Mouse (Mus musculus) intestine, embryonic 14.5 days (tissue): ENCODE measurements around the gene Tnfaip8l1. TPM values are rescaled to one million over a fixed set of nuclear protein-coding genes. Genes with fewer than 3 reads are reported as not detected.

Experiments
- ATAC-seq: fragments of 200-750 bp; cut with Nextera tagmentation; replicated peaks from 2 replicates; pipeline ENCODE4 v1.8.0; 2017; ENCODE audit warnings: low read depth, moderate number of reproducible peaks, moderate TSS enrichment, moderate library complexity; ENCODE audit not compliant: low FRiP score, low TSS enrichment
- DNase-seq: peaks from one replicate; pipeline ENCODE4 v3.0.0-alpha.2; 2018; ENCODE audit warnings: low spot score
- H3K27ac ChIP-seq: fragments of 300-500 bp; sonication (generic); 2 replicates; pipeline ENCODE4 v1.5.1; 2014; ENCODE audit warnings: low read depth, mild to moderate bottlenecking, control low read depth
- H3K27me3 ChIP-seq: fragments of 300-500 bp; sonication (generic); replicated peaks from 2 replicates; pipeline ENCODE4 v1.6.1; 2014; ENCODE audit warnings: low read length, control low read depth; ENCODE audit not compliant: control insufficient read depth, insufficient read depth
- H3K36me3 ChIP-seq: fragments of 300-500 bp; sonication (generic); 2 replicates; pipeline ENCODE4 v1.6.1; 2014; ENCODE audit warnings: low read length, control low read depth; ENCODE audit not compliant: control insufficient read depth, insufficient read depth
- H3K4me1 ChIP-seq: fragments of 300-500 bp; sonication (generic); replicated peaks from 2 replicates; pipeline ENCODE4 v1.6.1; 2014; ENCODE audit warnings: low read length, control low read depth, mixed read lengths; ENCODE audit not compliant: control insufficient read depth, insufficient read depth
- H3K4me2 ChIP-seq: fragments of 300-500 bp; sonication (generic); 2 replicates; pipeline ENCODE4 v1.6.1; 2014; ENCODE audit warnings: low read length
- H3K4me3 ChIP-seq: fragments of 300-500 bp; sonication (generic); 2 replicates; pipeline ENCODE4 v1.5.1; 2014; ENCODE audit warnings: low read depth, low read length, control low read depth, mixed read lengths
- H3K9ac ChIP-seq: fragments of 300-500 bp; sonication (generic); 2 replicates; pipeline ENCODE4 v1.6.1; 2014; ENCODE audit warnings: mild to moderate bottlenecking, low read length
- H3K9me3 ChIP-seq: fragments of 300-500 bp; sonication (generic); 2 replicates; pipeline ENCODE4 v1.6.1; 2016; ENCODE audit warnings: low read length, control low read depth; ENCODE audit not compliant: control insufficient read depth
- WGBS: fragments of 180-500 bp; shearing (Covaris S2); extraction: QIAGEN DNeasy Blood & Tissue Kit; methylation state at CpG from one replicate; pipeline ENCODE4 v1.1.7; 2014; 5-methylcytosine and 5-hydroxymethylcytosine counted together
- polyA plus RNA-seq: library from polyadenylated mRNA; unstranded; fragments of >200 nt; fragmentation: Nextera tagmentation; extraction: Ambion mirVana; gene quantifications from 2 replicates; pipeline ENCODE4 v1.2.1, GENCODE M21; 2014

The Tnfaip8l1 gene
- 11.3 and 14.0 TPM in 2 replicates for polyA plus RNA-seq

GRCm38 (mm10) chr17:56162231-56162774, at the start of gene Tnfaip8l1:
Tnfaip8l1 (plus strand) TSS chr17:56162477.
- Histone ChIP-seq H3K4me3 (peak within 1 kb of the TSS; percentile 46), H3K9ac (peak within 1 kb of the TSS; percentile 42), H3K27ac (no peak within 1 kb of the TSS), H3K4me1 (peaks cover 13% of the 10 kb centered on the region), H3K4me2 (peak within 1 kb of the TSS; percentile 69), H3K36me3 (no peaks in the 10 kb centered on the region), H3K9me3 (no peaks in the 10 kb centered on the region), H3K27me3 (peaks cover 7% of the 10 kb centered on the region; the same call in 1 of the 2 replicates)
- ATAC-seq (peak; percentile 97), DNase-seq (peak; percentile 94)
- WGBS: 1% methylated on average over 30 of the region's 30 CpGs

- Histone ChIP-seq H3K4me2 (no peak overlapping the region), H3K4me3 (no peak overlapping the region), H3K36me3 (peaks cover 2% of the 10 kb centered on the region; the same call in 1 of the 2 replicates), H3K4me1 (no peaks in the 10 kb centered on the region), H3K27ac (no peak overlapping the region), H3K9ac (no peak overlapping the region), H3K9me3 (no peaks in the 10 kb centered on the region), H3K27me3 (no peaks in the 10 kb centered on the region; the same call in 1 of the 2 replicates)
- no peak for DNase-seq
- ATAC-seq: no peak
- 67% methylated on average over 3 of the region's 3 CpGs for whole genome bisulfite sequencing
These were observed 49.5 kb upstream of the Tnfaip8l1 start for GRCm38 (mm10) chr17:56112743-56113142.

GRCm38 (mm10) chr17:56116193-56116592, 46.1 kb upstream of the Tnfaip8l1 start:
- Histone ChIP-seq H3K9me3 (no peaks in the 10 kb centered on the region), H3K27me3 (peaks cover 32% of the 10 kb centered on the region), H3K9ac (no peak overlapping the region), H3K4me2 (no peak overlapping the region), H3K4me1 (no peaks in the 10 kb centered on the region; the same call in 1 of the 2 replicates), H3K4me3 (no peak overlapping the region), H3K27ac (no peak overlapping the region), H3K36me3 (no peaks in the 10 kb centered on the region)
- ATAC-seq (no peak), DNase-seq (peak; percentile 50)
- 80% methylated on average over 10 of the region's 10 CpGs for WGBS

GRCm38 (mm10) chr17:56117251-56117710, 45.0 kb upstream of the Tnfaip8l1 start, which contains the start of gene Plin5:
Plin5 (minus strand) TSS chr17:56117596.
- DNase-seq: peak; percentile 72
- no peaks in the 10 kb centered on the region; the same call in 1 of the 2 replicates for H3K4me1 ChIP-seq
- no peak within 1 kb of the TSS for H3K27ac ChIP-seq
- 4% methylated on average over 27 of the region's 27 CpGs for WGBS
- ATAC-seq: peak; percentile 56
- peaks cover 43% of the 10 kb centered on the region for H3K27me3 ChIP-seq
- peak within 1 kb of the TSS; percentile 48 for H3K4me2 ChIP-seq
- peaks cover 4% of the 10 kb centered on the region for H3K9me3 ChIP-seq
- peak within 1 kb of the TSS; percentile 25 for H3K4me3 ChIP-seq
- H3K36me3 ChIP-seq: no peaks in the 10 kb centered on the region
- no peak within 1 kb of the TSS for H3K9ac ChIP-seq

GRCm38 (mm10) chr17:56119431-56119830, 42.8 kb upstream of the Tnfaip8l1 start:
- WGBS: 35% methylated on average over 12 of the region's 12 CpGs
- H3K27me3 ChIP-seq: peaks cover 58% of the 10 kb centered on the region
- no peak overlapping the region for H3K27ac ChIP-seq
- ATAC-seq (no peak), DNase-seq (peak; percentile 50)
- no peak overlapping the region; the same call in 1 of the 2 replicates for H3K4me3 ChIP-seq
- 0 out of 2 replicates have a peak overlapping the region, but pooled peaks have one; percentile 28 for H3K4me2 ChIP-seq
- H3K9ac ChIP-seq: no peak overlapping the region
- no peaks in the 10 kb centered on the region; the same call in none of the 2 replicates for H3K4me1 ChIP-seq
- no peaks in the 10 kb centered on the region for H3K36me3 ChIP-seq
- peaks cover 11% of the 10 kb centered on the region for H3K9me3 ChIP-seq

GRCm38 (mm10) chr17:56119981-56120880, 42.0 kb upstream of the Tnfaip8l1 start:
- peaks cover 60% of the 10 kb centered on the region for H3K27me3 ChIP-seq
- H3K9ac ChIP-seq: no peak overlapping the region
- peaks cover 11% of the 10 kb centered on the region for H3K9me3 ChIP-seq
- ATAC-seq (no peak), DNase-seq (peak; percentile 64)
- no peaks in the 10 kb centered on the region; the same call in none of the 2 replicates for H3K4me1 ChIP-seq
- H3K4me2 ChIP-seq: peak overlapping the region; percentile 28; the same call in 1 of the 2 replicates
- peak overlapping the region; percentile 6; the same call in 1 of the 2 replicates for H3K4me3 ChIP-seq
- H3K36me3 ChIP-seq: no peaks in the 10 kb centered on the region
- H3K27ac ChIP-seq: no peak overlapping the region
- WGBS: 4% methylated on average over 66 of the region's 66 CpGs

GRCm38 (mm10) chr17:56121826-56122225, 40.5 kb upstream of the Tnfaip8l1 start, which contains the start of gene Lrg1:
Lrg1 (minus strand) TSS chr17:56122001.
- no peaks in the 10 kb centered on the region for H3K36me3 ChIP-seq
- ATAC-seq (no peak), DNase-seq (no peak)
- H3K9me3 ChIP-seq: peaks cover 11% of the 10 kb centered on the region
- H3K4me2 ChIP-seq: no peak within 1 kb of the TSS
- no peak within 1 kb of the TSS for H3K27ac ChIP-seq
- WGBS: 59% methylated on average over 2 of the region's 2 CpGs
- H3K27me3 ChIP-seq: peaks cover 61% of the 10 kb centered on the region
- H3K4me3 ChIP-seq: no peak within 1 kb of the TSS
- no peak within 1 kb of the TSS for H3K9ac ChIP-seq
- H3K4me1 ChIP-seq: no peaks in the 10 kb centered on the region; the same call in none of the 2 replicates

GRCm38 (mm10) chr17:56123161-56123560, 39.1 kb upstream of the Tnfaip8l1 start:
- H3K9me3 ChIP-seq: peaks cover 11% of the 10 kb centered on the region
- H3K36me3 ChIP-seq: no peaks in the 10 kb centered on the region
- no peaks in the 10 kb centered on the region; the same call in none of the 2 replicates for H3K4me1 ChIP-seq
- H3K9ac ChIP-seq: no peak overlapping the region
- no peak for DNase-seq
- ATAC-seq: no peak
- peaks cover 60% of the 10 kb centered on the region for H3K27me3 ChIP-seq
- no peak overlapping the region for H3K4me3 ChIP-seq
- no peak overlapping the region for H3K27ac ChIP-seq
- whole genome bisulfite sequencing: 89% methylated on average over 12 of the region's 12 CpGs
- no peak overlapping the region for H3K4me2 ChIP-seq
